Mouse (Mus musculus) bone marrow macrophage, adult 2 months (primary cell): ENCODE results near the gene Gm5148.

Experiments
- CTCF ChIP-seq: IDR thresholded peaks from 2 replicates; pipeline ENCODE4 v1.5.1; 2012; ENCODE audit warnings: low read depth, mild to moderate bottlenecking, low read length, moderate library complexity
- POLR2A ChIP-seq: IDR thresholded peaks from 2 replicates; pipeline ENCODE4 v1.6.1; 2012; ENCODE audit warnings: mild to moderate bottlenecking, low read depth, low read length, borderline replicate concordance

GRCm38 (mm10) chr3:37703066-37703465 lies 21.2 kb downstream of the Gm5148 start:
- TF ChIP-seq CTCF (no peak), POLR2A (no peak)
